Mouse (Mus musculus): ENCODE data around the gene Pou6f2.

The Pou6f2 gene

DNA sequence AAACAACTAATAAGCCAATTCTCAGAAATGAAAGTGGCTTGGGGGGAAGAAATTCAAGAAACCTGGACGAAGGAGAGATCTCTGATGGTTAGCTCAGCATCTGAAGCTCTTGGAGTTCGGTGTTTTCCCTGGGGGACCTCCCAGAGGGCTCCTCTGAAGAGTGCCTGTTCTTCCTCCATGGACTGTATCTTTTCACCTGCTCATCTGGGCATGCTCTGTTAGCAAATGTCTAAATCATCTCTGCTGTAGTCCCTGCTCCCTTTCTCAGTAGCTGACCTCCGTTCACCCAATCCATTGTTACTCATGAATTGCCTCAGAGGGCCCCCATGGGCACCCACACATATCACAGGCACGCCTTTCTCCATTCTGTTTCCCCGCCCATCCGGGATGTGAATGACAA is at the start of gene Pou6f2:
TSS of gene Pou6f2 (minus strand) at position 101 of the 400 bp plus-strand sequence.
- in situ Hi-C loops (cut with MboI): no loop called here

DNA sequence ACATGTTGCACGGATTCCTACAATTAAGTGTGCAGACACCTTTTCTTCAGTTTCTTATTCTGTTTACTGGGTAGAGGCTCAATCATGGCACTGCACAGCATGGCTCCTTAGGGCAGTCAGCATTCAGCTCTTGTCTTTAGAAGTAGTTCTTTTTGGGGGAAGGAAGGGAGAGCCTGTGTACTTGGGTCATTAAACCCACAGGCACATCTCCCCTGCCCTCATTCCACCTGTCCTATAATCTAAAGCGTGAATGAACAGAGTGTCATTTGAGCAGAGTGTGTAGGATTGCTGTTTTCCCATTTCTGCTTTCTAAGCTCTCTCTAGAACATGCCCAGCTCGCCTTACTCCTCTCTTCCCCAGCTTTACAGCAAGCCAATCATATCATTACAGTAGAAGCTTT is 42.4 kb upstream of the Pou6f2 start:
- in situ Hi-C loops (cut with MboI): no loop called here

DNA sequence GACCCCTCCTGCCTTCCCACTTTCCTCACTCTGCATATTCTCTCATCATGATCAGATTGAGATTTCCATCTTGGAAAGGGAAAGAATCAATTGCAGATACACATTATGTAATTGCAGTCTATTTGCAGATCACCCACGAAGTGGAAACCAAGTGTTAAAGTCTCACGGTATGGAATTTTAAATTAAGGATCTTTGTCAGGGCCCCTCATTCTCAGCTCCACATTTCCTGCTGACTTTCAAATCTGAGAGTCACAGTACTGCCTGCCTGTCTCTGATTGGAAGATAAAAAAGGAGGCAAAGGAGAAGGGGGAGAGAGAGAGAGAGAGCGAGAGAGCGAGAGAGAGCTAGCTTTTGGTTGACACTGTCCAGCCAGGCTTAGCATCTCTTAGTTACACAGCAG is 9.8 kb downstream of the Pou6f2 start:
- in situ Hi-C loops (cut with MboI): no loop called here

- in situ Hi-C loops (cut with MboI): no loop called here
Observed at GRCm38 (mm10) chr13:18363373-18363772, 34.1 kb downstream of the Pou6f2 start.

GRCm38 (mm10) chr13:18344580-18345333 is 52.7 kb downstream of the Pou6f2 start:
- in situ Hi-C loops (cut with MboI): no loop called here

- in situ Hi-C loops (cut with MboI): no loop called here
Observed at GRCm38 (mm10) chr13:18338910-18339501, 58.5 kb downstream of the Pou6f2 start.

GRCm38 (mm10) chr13:18338022-18338421 is 59.5 kb downstream of the Pou6f2 start:
- in situ Hi-C loops (cut with MboI): no loop called here

DNA sequence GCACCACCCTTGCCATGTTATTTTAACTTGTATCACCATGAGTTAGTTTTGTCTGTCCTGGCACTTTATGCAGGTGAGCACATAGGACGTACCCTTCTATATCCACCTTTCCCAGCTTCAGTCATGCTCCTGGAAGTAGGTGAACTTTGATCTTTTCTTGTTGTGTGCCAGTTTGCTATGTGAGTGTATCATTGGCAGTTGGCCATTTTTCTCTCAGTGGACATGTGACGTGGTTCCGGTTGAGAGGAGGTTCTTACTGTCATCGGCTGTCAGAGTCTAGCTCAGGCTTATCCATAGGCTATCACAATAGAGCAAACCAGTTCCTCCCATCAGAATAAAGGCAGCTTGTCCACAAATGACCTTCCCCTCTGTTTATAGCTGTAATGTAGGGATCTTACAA is 63.5 kb downstream of the Pou6f2 start:
- in situ Hi-C loops (cut with MboI): no loop called here

DNA sequence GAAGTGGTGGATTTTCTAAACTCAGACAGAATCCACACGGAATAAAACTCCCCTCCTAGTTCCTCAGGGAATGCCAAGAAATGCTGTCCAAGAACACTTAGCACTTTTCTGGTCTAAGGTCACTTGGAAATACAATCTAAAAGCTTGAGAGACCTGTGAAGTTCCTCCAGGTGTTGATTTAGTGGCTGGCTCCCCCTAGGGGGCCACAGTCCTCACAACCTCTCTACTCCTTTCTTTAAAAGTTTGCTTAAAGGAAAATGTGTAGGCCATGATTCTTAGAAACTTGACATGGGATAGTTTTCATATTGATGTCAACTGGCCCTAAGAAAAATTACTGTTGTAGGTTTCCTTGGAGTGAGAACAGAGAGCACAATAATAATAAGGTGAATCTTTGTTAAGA is 64.9 kb downstream of the Pou6f2 start:
- in situ Hi-C loops (cut with MboI): no loop called here

GRCm38 (mm10) chr13:18323980-18324678 is 73.4 kb downstream of the Pou6f2 start:
- in situ Hi-C loops (cut with MboI): no loop called here

- in situ Hi-C loops (cut with MboI): no loop called here
Observed at GRCm38 (mm10) chr13:18323407-18323806, 74.1 kb downstream of the Pou6f2 start.

DNA sequence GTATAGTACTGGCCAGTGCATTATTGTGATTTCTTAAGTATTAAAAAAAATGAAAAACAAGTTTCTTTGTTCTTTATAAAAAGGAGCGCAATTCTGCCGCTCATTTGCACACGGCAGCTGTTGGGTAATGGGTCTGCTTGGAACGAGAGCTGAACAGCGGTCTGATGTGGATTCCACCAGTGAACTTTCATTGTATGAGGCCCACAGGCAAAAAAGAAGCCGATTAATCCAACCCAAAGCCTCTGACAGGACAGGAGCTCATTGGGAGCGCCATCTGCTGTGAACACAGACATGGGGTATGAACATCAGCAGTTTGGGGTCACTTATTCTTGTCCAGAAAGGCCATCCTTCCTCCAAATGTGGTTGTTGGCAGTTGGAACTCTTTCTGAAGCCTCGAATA is 84.9 kb downstream of the Pou6f2 start:
- in situ Hi-C loops (cut with MboI): no loop called here

GRCm38 (mm10) chr13:18309024-18309423 is 88.5 kb downstream of the Pou6f2 start:
- in situ Hi-C loops (cut with MboI): no loop called here

- in situ Hi-C loops (cut with MboI): no loop called here
Observed at GRCm38 (mm10) chr13:18306506-18307145, 90.9 kb downstream of the Pou6f2 start.

DNA sequence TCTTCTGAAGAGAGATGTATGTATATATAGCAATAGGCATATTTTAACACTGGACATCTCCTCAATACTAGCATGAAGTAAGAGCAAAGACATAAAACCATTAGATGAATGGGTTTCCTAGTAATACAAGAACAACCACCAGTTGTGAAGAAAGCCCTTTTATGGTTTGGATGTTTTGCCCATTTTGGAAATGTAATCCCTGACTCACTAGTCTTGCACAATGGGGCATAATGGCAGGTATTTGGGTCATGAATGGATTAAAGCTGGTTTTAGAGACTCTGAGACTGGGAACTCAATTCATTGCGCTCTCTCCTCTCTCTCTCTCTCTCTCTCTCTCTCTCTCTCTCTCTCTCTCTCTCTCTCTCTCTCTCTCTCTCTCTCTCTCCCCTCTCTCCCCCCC is 97.5 kb downstream of the Pou6f2 start:
- in situ Hi-C loops (cut with MboI): no loop called here

- in situ Hi-C loops (cut with MboI): no loop called here
Observed at GRCm38 (mm10) chr13:18293438-18293837, 104.0 kb downstream of the Pou6f2 start.

- in situ Hi-C loops (cut with MboI): no loop called here
Observed at GRCm38 (mm10) chr13:18290253-18290914, 107.1 kb downstream of the Pou6f2 start.

GRCm38 (mm10) chr13:18287536-18287935 is 110.0 kb downstream of the Pou6f2 start:
- in situ Hi-C loops (cut with MboI): no loop called here

DNA sequence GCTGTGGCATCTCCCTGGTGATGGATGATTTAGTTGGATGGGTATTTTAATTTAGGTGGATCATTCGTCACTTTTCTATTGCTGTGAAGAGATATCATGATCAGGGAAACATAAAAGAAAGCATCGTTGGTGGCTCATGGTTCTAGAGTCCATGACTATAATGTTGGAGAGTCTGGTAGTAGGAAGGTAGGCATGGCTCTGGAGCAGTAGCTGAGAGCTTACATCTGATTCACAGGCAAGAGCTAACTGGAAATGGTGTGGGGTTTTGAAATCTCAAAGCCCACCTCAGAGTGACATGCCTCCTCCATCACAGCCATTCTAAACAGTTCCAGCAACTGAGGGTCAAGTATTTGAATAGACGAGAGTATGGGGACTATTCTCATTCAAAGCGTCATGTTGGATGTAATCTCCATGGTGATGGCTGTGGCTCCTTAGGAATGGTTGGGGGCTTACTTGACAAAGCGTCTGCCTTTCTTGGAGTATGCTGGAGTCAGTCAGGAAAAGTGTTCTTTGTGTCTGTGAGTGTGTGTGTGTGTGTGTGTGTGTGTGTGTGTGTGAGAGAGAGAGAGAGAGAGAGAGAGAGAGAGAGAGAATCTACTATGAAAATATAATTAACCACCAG is 115.0 kb downstream of the Pou6f2 start:
- in situ Hi-C loops (cut with MboI): no loop called here

DNA sequence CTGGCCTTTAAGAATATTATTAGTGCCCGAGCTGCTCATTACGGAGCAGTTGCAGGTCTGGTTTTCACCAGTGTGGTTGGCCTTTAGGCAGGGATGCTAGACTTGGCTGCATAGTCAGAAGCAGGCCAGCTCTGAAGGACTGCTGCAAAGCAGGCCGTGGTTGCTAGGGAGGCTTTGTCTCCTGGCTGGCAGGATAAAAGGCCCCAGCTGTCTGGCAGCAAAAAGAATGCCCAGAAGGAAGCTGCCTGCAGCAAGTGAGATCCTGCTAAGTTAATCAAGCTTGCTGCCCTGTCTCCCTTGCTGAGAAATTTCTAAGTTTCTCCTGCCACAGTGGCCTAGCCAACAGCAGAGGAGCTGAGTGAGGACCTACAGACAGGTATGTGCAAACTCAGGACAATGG is 116.4 kb downstream of the Pou6f2 start:
- in situ Hi-C loops (cut with MboI): no loop called here

DNA sequence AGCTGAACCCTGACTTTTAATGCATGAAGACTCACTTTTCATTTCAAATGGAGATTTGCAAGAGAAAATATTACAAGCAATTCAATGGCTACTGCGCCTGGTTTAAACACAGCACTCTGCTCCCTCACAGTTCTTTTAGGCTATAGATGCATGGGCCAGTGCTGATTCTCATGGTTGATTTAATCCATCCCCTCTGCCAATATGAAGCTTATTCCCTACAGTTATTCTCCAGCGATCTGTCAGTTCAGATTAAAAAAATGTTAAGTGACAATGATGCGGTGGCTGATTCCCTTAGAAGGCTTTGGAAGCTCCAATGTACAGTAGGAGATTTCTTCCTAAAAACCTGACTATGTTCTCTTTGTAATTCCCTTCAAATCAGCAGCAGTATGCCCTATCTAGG is 144.4 kb downstream of the Pou6f2 start:
- in situ Hi-C loops (cut with MboI): no loop called here

Measured in mature B cell (primary cell).